Mouse (Mus musculus): ENCODE measurements around the gene Fam111a.
"Not testable (repeated sequence)": the region's sequence is repeated elsewhere in the genome, so short reads cannot be mapped to it uniquely, and the experiment has no call there.

Gene Fam111a

DNA sequence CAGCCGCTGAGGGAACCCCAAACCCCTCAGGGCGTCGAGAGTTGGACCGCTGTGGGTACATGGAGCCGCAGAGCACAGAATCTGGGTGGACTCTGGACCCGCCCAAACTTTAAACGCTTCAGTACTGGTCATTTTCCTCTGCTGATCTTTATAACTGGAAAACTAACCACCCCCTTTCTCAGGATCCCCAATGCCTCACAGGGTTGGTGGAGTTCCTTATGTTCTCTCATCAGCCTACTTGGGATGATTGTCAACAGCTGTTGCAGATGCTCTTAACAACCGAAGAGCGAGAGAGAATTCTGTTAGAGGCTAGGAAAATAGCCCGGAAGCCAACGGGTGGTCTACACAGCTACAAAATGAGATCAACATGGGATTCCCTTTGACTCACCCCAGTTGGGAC is at the start of gene Fam111a:
Gene Fam111a, plus strand, starts transcription at position 301 of the 400 bp plus-strand sequence.
- DNase-seq: not testable (repeated sequence)

DNA sequence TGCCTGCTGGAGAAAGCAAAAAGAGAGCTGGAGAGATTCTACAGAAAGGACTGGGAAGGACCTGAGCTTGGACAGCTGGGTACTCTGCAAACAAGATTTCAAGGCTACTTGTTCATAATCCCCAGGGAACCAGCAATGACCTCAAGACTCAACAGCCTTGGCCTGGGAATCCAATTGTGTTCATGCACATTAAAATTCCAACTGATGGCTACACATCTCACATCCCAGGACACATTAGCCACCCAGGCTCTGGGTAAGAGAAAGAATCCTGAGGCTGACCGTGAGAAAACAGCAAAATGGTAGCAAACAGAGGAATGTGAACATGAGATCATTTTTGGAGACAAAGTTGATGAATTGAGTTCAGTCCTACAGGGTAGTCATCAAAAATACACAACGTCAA is 49.3 kb upstream of the Fam111a start:
- no peak for DNase-seq

DNA sequence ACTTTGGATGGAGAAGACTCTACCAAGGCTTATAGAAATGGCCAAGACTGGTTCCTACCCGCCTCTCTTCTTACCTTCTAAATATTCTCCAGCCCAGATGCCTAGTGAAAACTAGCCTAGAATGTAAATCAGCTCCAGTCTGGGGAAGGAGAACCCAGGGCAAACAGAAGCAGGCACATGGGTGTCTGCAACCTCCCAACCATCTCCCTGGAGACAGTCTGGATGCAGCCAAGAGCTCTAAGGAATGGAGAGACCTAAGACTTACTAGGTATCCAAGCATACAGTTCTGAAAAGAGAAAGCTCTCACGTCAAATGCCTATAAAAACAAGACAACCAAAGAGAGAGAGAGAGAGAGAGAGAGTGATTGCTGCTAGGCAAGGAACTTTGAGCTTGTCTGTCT is 47.6 kb upstream of the Fam111a start:
- no peak for DNase-seq

DNA sequence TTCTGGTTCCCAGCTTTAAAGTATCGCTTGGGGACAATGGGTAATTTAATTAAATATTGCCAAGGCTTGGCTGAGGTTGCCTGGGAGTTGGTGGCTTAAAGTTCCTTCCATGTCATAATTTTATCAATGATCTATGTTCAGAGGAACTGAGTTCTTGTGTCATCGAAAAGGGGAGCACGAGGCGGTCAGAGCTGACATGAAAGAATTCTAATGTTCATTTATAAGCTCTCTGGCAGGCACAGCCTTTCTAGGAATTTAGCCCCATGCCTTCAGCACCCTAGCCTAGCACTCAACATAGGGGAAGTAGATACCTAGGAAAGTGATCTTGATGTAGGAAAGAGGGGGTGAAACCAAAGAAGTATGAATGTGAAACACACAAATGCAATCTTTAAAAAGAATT is 47.2 kb upstream of the Fam111a start:
- DNase-seq: no peak

DNA sequence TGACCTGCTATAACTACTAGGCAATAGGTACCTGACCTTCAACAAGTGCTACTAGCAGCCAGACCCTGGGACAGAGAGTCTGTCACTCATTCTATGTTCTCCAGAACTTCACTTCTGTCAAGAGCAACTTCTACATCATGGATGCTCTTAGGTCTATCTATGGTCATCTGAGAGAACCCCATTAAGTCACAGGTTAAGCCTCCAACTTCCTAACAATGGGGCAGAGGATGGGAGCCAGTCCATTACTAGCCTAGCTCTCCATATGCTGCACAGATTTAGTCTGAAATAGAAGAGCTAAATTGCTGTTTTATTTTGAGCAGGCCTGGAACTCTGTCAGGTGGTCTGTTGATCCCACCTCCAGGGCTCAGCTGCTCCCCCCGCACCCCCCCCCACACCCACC is 46.6 kb upstream of the Fam111a start:
- no peak for DNase-seq

DNA sequence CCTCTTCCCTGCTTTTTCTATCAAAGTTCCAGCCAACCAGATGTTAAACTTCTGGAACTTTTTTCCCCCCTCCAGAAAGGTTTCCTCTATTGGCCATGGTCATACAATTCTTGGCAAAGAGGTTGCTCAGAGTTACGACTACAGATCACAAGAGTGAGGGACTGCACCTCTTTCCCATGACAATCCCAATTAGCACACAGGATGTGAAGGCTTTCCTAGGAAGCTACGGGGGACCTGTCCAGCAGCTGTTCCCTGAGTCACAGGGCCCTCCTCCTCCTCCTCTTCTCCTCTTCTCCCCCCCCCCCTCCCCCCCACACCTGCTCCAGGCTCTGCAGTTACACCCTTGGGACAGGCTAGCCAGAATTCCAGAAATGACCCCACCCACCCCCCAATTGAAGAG is 46.1 kb upstream of the Fam111a start:
- no peak for DNase-seq

DNA sequence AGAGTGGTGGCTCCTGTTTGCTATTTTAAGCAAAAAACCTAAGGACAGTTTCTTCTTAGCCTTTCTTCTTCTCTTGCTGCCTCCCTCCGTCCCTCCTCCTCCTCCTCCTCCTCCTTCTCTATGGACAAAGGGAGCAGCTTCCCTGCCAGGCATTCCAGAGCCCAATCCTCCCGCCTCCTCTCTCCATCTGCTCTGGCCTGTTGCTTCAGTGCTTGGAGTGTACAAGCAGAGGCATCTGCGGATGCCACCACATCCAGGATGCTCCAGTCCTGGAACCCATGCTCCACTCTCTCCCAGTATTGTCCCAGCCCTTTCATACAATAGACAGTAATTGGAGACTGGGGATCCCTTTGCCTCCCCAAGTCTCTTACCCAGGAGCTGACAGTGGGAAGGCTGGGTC is 45.4 kb upstream of the Fam111a start:
- DNase-seq: peak; percentile 39 to 58

DNA sequence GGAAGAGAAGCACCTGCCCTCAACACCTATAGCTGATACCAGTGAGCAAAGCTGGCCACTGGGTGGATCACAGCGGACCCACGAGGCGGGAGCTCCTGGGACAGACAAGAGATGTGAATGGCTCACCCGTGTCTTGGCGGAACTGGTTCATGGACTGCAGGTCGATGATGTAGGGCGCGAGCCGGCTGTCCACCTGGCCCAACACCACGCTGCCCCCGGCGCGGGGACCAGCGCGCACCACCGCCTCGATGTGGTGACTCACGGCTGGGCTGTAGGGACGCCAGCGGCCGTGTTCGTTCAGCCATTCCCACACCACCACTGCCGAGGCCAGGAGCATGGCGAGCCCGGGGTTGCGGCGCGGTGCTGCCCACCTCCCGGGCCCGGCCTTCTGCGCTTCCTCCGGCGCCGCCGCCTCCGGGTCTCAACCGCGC is 44.6 kb upstream of the Fam111a start:
- peak; percentile 60 to 65 for DNase-seq

DNA sequence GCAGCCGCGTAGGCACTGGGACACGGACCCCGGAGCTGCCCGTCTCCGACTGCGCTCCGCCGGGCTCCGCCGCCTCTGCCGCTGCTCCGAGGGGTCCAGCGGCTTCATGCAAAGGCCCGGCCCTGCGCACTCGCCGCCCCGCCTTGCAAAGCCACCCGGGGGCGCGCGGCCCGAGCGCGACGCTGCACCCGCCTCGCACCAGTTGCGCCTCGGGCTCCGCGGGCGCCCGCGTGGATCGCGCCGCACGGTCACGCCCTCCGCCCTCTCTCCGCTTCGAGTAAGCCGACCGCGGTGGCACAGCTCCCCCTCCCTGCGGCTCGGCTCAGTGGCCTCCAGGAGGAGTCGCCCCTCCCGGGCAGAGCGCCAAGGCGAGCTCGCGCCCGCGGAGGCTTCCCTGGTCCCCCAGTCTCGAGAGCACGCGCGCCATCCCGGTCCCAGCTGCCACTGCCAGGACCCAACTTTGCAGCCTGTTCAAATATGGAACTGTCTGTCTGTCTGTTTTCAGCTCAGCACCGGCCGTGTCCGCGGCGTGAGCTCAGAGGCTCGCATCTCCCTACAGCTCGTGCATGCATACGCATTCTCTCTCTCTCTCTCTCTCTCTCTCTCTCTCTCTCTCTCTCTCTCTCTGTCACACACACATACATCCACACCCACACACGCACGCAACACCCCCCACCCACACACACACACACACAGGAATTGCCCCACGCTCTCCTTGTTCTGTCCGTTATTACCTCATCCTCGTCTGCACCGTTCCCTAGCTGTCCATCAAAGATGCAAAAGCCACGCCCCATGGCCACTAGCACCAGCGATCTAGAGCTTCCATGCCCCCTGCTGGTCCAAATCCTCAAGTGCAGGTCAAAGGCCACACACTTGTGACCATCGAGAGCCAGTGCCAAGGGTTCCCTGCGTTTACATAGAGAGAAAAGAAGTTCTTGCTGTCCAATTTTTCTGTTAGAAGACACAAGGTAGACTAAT is 43.9 kb upstream of the Fam111a start, which contains the start of gene Dtx4:
Gene Dtx4, minus strand, starts transcription at position 85 of the 978 bp plus-strand sequence.
- DNase-seq: peak; percentile 96 to 98

DNA sequence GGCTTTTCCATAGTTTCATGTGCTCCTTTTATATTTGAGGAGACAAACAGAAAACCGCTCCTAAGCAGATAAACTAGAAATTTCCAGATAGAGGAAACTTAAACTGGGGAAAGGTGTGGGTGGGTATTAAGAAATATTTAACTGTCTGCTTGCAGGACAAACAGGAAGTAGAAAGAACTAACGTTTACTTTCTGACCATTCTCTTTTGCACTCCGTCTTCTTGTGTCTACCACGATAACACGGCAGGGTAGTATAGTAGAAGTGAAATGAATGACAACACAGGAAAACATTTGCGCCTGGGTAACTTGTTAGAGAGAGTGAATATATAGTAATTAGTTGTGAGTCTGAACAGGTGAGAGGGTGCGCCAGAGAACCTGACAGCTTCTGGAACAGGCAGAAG is 42.8 kb upstream of the Fam111a start:
- DNase-seq: no peak

DNA sequence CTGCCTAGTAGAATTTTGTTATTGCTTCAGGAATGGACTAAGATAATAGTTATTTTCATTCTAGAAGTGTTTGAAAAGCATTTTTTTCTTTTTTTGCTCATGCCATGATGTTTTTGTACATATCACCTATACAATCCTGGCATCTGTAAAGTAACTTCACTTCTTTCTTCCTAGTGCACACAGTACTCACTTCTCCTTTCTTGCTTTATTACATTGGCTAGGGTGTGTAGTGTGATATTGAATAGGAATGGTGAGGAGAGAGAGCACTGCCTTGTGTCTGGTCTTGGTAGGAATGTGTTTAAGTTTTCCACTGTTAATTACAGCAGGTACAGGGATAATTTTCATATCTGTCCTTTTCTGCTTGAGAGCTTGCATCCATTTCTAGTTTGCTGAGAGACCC is 30.9 kb upstream of the Fam111a start:
- DNase-seq: no peak

DNA sequence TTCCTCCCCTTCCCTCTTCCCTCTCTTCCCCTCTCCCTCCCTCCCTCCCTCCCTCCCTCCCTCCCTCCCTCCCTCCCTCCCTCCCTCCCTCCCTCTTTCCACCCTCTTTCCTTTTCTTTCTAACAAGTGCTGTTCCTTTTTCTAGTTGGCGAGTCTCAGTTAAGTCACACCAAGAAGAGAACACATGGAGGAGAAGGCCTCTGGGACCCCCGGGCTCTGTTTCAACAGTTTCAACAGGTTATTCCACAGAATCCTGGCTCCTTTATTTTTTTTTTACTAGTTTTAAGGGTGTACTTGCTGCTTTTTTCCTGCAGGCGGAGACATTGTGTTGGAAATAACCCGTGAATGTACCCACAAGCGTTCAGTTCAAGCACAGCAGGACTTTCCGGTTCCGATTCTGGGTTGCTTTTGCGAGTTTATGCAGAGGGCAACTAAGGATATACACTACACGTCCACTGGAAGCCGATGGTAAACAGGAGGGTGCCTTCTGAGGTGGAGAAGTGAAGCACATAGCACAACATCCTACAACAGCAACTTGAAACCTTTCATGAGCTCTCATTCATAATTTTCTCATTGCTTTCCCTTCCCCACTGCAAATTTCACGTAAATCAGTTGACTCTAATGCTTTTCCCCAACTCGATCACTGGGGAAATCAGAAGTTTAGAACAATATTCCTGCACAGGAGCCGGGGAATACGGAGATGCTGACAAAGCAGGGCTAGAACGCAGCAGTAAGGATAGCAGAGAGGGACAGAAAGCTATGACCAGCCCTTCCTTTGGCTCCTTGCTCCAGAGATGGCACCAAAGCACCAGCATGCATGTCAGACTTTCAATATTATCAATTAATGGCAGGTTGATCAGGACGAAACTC is 27.6 kb upstream of the Fam111a start:
- DNase-seq: peak; percentile 68 to 76

DNA sequence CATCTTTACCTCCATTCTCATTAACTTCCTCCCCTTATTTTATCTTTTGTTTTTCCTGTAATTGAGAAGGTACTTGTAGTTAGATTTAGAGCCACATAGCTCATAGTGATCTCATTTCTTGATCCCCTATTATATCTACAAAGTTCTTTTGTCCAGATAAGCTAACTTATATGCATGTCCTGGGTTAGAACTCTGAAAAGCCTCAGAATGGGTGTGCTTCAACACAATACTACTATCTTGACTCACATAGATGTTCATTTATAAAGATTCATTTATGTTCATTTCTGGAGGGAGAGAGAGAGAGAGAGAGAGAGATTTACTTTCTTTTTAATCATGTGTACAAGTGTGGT is 27.0 kb upstream of the Fam111a start:
- DNase-seq: no peak

DNA sequence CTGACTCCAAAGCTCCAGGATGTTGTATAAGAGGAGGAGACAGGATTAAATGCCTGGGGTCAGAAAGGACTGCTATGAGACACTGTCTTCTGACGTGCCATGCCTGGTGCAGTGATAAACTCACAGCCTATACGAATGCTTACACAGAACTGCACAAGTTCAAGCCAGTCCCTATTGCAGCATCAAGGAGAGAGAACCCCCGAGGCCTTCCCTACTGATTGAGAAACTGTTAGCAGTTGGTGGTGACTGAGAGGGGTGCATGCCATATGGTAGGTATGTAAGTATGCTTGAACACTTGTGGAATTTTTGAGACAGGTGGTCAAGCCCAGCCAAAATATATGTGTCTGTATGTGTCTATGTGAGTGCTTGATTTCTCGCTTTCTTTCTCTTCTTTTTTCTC is 22.2 kb upstream of the Fam111a start:
- no peak for DNase-seq

DNA sequence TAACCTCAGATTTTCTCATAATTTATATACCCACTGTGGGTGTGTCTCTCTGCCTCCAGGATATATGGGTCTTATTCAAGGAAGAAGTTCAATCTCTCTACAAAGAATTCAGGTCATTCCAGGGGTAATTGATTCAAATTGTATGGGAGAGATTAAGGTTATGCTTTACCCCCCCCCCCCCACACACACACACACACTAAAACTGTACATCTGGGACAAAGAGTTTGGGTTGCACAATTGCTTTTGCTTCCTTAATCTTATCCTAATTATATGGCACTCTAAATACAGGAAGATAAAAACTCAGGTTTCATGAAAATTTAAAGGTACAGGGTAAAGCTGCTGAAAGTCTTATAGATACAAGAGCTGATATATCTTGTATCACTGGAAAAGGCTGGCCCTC is 8.4 kb upstream of the Fam111a start:
- DNase-seq: no peak

DNA sequence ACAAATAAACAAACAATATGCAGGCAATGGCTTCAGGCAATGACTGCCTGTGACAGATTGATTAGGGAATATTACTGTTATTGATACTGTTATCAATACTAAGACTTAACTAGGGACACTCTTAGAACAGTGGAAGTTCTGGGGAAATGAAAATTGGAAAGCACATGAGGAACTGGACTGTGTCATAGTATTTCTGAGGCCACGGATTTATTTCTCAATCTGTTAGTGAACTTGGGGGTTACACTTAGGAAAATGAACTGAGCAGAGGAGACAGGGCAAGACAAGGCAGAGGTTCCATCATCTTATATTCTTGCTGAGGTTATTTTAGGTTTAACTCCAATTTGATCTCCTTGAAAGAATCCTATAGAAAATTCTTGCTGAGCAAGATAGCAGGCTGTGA is 5.6 kb upstream of the Fam111a start:
- DNase-seq: no peak

DNA sequence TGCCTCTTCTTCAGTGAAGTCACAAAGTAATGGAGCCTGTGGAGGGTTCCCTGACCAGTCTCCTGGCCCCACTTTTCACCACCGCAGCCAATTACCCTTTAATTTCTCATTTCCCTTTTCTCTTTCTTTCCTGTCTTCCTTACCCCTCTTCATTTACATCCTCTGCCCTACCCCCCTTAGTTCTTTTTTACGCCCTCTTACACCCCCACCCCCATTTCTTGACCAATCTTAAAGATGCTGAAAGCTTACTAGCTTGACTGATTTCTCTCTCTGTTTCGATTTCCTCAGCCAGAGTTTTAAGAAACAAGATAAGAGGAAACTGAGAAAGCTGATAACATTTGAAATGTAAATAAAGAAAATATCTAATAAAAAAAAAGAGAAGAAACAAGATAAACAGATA is 4.8 kb upstream of the Fam111a start:
- no peak for DNase-seq

DNA sequence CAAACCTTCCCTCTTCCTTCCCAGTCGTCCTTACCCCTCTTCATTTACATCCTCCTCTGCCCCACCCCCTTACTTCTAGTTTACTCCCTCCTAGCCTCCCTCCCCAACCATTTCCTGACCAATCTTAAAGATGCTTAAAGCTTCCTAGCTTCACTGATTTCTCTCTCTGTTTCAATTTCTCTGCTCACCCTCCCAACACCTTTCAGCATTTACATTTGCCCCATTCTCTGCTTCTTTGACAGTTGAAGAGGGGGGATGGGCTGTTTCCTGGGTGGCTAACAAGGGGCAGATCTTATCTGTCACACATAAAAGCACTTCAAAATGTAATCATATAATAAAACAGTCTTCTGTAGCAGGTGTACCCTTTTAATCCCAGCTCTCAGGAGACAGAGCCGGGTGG is 3.9 kb upstream of the Fam111a start:
- DNase-seq: no peak

DNA sequence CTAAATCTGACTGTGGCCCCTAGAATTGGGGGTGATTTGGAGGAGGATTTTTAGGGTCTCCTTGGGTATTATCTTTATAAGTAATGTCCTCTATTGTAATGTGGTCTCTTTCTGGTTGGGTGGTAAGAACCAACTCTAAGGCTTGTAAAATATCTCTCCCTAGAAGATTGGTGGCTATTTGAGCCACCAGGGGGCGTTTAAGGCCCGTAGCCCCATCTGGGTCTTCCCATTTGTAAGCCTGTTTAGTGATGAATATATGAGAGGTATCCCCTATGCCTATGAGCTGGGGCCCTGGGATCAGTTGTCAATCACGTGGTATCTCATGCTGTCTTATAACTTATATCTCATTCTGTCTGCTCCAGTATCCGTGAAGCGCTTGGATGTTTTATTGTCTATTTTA is 3.6 kb downstream of the Fam111a start:
- peak; percentile 48 to 53 for DNase-seq

DNA sequence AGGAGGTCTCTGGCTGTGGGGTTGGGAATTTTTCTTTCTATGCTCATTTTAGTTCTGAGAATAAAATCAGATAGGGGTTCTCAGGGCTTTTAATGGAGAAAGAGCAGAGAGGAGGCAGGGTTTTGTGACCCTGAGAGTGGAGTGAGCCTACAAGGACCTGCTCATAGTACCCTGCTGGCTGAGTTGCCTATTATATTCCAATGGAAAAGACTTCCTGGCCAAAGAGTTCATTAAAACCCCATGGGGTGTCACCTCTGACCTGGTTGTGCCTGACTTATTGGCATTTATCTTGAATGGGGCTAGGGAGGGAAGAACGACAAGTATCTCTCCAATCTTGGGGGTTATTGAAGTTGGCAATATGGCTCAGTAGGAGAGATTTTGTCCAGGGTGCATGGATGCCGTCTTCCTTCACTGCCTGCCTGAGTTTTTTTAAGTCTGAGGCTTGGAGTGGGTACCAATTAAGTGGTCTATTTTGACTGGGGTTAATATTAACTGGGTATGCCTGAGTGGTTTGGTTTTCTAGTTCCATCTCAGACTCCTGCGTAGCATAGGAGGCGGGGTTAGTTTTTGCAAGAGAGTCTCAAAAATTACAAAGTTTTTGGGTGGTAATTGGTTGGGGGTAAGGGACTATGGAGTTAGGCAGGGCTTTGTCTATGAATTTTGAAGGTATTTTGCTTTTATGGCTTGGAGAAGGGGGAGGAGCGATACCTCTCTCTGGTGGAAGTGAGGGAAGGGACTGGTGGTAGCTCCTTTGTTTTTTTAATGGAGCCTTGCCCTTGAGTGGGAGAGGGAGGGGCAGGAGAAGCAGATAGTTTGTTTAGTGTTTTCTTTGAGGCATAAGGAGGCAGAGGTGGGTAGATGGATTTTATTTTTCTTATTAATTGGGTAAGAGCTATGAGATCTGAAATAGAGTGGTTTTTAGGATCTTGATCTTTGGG is 4.7 kb downstream of the Fam111a start:
- no peak for DNase-seq

DNA sequence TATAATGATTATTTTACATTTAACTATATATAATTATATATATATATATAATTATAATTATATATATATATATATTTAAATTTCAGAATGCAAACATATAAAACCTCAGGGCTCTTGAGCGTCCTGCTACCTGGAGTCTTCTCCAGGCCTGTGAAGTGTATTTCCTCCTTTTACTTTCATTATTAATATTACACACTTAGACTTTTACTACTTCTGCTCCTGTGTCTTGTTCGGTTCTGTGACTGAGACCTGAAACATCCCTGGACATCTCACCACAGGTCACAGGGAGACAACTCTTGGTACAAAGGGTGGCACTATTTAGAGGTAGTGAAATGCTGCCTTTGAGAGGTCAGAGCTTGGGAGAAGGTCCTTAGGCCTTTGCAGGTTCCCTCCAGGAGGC is 10.8 kb downstream of the Fam111a start:
- no peak for DNase-seq

DNA sequence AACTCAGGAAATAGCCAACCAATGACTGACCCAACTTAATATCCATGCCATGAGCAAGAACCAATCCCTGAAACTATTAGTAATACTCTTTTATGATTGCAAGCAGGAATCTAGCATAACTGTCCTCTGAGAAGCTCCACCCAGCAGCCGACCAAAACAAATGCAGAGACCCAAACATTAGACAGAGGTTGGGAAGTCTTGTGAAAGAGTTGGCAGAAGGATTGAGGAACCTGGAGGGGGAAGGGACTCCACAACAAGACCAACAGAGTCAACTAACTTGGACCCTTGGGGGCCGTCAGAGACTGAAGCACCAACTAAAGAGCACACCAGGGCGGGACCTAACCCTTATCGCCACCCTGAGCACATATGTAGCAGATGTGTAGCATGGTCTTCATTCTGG is 12.7 kb downstream of the Fam111a start:
- no peak for DNase-seq

DNA sequence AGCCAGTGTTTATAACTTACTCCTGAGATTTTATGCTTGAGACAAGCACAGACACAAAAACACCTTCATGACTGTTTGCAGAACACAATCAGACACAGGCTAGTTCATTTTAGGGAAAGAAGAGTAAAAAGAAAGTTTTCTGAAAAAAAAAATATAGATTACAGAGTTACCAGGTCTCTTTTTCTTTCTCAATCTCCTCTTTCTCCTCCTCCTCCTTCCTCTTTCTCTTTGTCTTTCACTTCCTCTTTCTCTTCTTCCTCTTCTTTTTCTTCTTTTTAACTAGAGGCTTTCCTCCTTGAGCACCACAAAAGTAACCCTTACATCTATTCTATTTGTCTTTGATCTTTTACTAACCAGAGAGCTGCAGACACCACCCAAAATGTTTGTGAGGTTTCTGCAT is 18.7 kb downstream of the Fam111a start:
- DNase-seq: no peak
